Mouse (Mus musculus) stomach, postnatal 0 days (tissue): Measurements from ENCODE around the gene Prune2. TPM values are rescaled to one million over a fixed set of nuclear protein-coding genes. Genes with fewer than 3 reads are reported as not detected.

Source experiments
- ATAC-seq: fragments of 200-750 bp; cut with Nextera tagmentation; 2 replicates; pipeline ENCODE4 v1.8.0; 2017; ENCODE audit not compliant: low FRiP score, low TSS enrichment
- DNase-seq: peaks from one replicate; pipeline ENCODE4 v3.0.0-alpha.2; 2016; ENCODE audit warnings: low spot score
- H3K27ac ChIP-seq: fragments of 300-500 bp; sonication (generic); replicated peaks from 2 replicates; pipeline ENCODE4 v1.5.1; 2014; ENCODE audit warnings: mild to moderate bottlenecking, control low read depth
- H3K27me3 ChIP-seq: fragments of 300-500 bp; sonication (generic); 2 replicates; pipeline ENCODE4 v1.6.1; 2014; ENCODE audit warnings: low read length; ENCODE audit not compliant: control insufficient read depth, insufficient read depth
- H3K36me3 ChIP-seq: fragments of 300-500 bp; sonication (generic); 2 replicates; pipeline ENCODE4 v1.6.1; 2014; ENCODE audit warnings: low read length, mixed read lengths; ENCODE audit not compliant: control insufficient read depth, insufficient read depth
- H3K4me1 ChIP-seq: fragments of 300-500 bp; sonication (generic); replicated peaks from 2 replicates; pipeline ENCODE4 v1.6.1; 2014; ENCODE audit warnings: antibody characterized with exemption; ENCODE audit not compliant: control insufficient read depth, insufficient read depth
- H3K4me2 ChIP-seq: fragments of 300-500 bp; sonication (generic); replicated peaks from 2 replicates; pipeline ENCODE4 v1.6.1; 2014; ENCODE audit warnings: low read depth, mild to moderate bottlenecking, control low read depth, moderate library complexity
- H3K4me3 ChIP-seq: fragments of 300-500 bp; sonication (generic); 2 replicates; pipeline ENCODE4 v1.5.1; 2014; ENCODE audit warnings: low read depth, low read length, control low read depth
- H3K9ac ChIP-seq: fragments of 300-500 bp; sonication (generic); 2 replicates; pipeline ENCODE4 v1.6.1; 2014; ENCODE audit warnings: mild to moderate bottlenecking, low read length, control low read depth, mixed read lengths
- H3K9me3 ChIP-seq: fragments of 300-500 bp; sonication (generic); 2 replicates; pipeline ENCODE4 v1.6.1; 2016; ENCODE audit warnings: low read length; ENCODE audit not compliant: control insufficient read depth
- CTCF ChIP-seq: IDR thresholded peaks from 2 replicates; pipeline ENCODE4 v1.5.1; 2016; ENCODE audit warnings: antibody characterized with exemption, low read depth, mild to moderate bottlenecking, moderate library complexity
- EP300 ChIP-seq: optimal IDR thresholded peaks from 2 replicates; pipeline ENCODE3; 2016; ENCODE audit warnings: antibody characterized with exemption
- WGBS: fragments of 180-500 bp; shearing (Covaris S2); extraction: QIAGEN DNeasy Blood & Tissue Kit; methylation state at CpG from one replicate; pipeline ENCODE4 v1.1.7; 2014; 5-methylcytosine and 5-hydroxymethylcytosine counted together
- polyA plus RNA-seq: library from polyadenylated mRNA; unstranded; fragments of >200 nt; fragmentation: Nextera tagmentation; extraction: Ambion mirVana; gene quantifications from 2 replicates; pipeline ENCODE4 v1.2.1, GENCODE M21; 2015

The Prune2 gene
- 1.9 and 2.0 TPM in 2 replicates for polyA plus RNA-seq

- H3K4me2 ChIP-seq: peak within 1 kb of the TSS; percentile 62
- no peaks in the 10 kb centered on the region for H3K9me3 ChIP-seq
- DNase-seq (peak; percentile 84), ATAC-seq (peak; percentile 94)
- under 1% methylated on average over 36 of the region's 36 CpGs for WGBS
- no peaks in the 10 kb centered on the region for H3K36me3 ChIP-seq
- H3K9ac ChIP-seq: 0 out of 2 replicates have a peak within 1 kb of the TSS, but pooled peaks have one; percentile 27
- no peak within 1 kb of the TSS for H3K27ac ChIP-seq
- H3K4me3 ChIP-seq: peak within 1 kb of the TSS; percentile 35
- no peak for TF ChIP-seq CTCF
- no peak for TF ChIP-seq EP300
- peaks cover 4% of the 10 kb centered on the region for H3K4me1 ChIP-seq
- no peaks in the 10 kb centered on the region for H3K27me3 ChIP-seq
These were observed at the start of gene Prune2 for GRCm38 (mm10) chr19:16955613-16956271. Gene Prune2 (plus strand): TSS chr19:16956118.

GRCm38 (mm10) chr19:16911507-16911906 is 44.4 kb upstream of the Prune2 start:
- Histone ChIP-seq H3K27ac (no peak overlapping the region), H3K27me3 (no peaks in the 10 kb centered on the region), H3K4me1 (no peaks in the 10 kb centered on the region), H3K4me2 (no peak overlapping the region), H3K36me3 (no peaks in the 10 kb centered on the region), H3K9ac (no peak overlapping the region), H3K9me3 (no peaks in the 10 kb centered on the region), H3K4me3 (no peak overlapping the region)
- 82% methylated on average over 5 of the region's 5 CpGs for WGBS
- TF ChIP-seq EP300 (no peak), CTCF (no peak)
- DNase-seq: no peak
- ATAC-seq: no peak

GRCm38 (mm10) chr19:16924516-16924915 is 31.4 kb upstream of the Prune2 start:
- no peak overlapping the region for H3K27ac ChIP-seq
- H3K27me3 ChIP-seq: no peaks in the 10 kb centered on the region
- no peak overlapping the region for H3K4me2 ChIP-seq
- H3K4me3 ChIP-seq: no peak overlapping the region
- ATAC-seq: no peak
- no peak for DNase-seq
- no peak overlapping the region for H3K9ac ChIP-seq
- H3K4me1 ChIP-seq: no peaks in the 10 kb centered on the region
- TF ChIP-seq EP300: no peak
- no peak for TF ChIP-seq CTCF
- H3K9me3 ChIP-seq: no peaks in the 10 kb centered on the region
- 59% methylated on average over 4 of the region's 4 CpGs for WGBS
- H3K36me3 ChIP-seq: no peaks in the 10 kb centered on the region

GRCm38 (mm10) chr19:16934664-16935063 is 21.3 kb upstream of the Prune2 start:
- 73% methylated on average over 8 of the region's 8 CpGs for WGBS
- no peaks in the 10 kb centered on the region for H3K9me3 ChIP-seq
- no peak overlapping the region for H3K9ac ChIP-seq
- no peaks in the 10 kb centered on the region for H3K4me1 ChIP-seq
- no peaks in the 10 kb centered on the region for H3K27me3 ChIP-seq
- H3K36me3 ChIP-seq: no peaks in the 10 kb centered on the region
- H3K4me2 ChIP-seq: no peak overlapping the region
- no peak for TF ChIP-seq CTCF
- TF ChIP-seq EP300: no peak
- H3K27ac ChIP-seq: no peak overlapping the region
- no peak for ATAC-seq
- no peak overlapping the region for H3K4me3 ChIP-seq
- DNase-seq: no peak

GRCm38 (mm10) chr19:16948794-16949313 is 7.1 kb upstream of the Prune2 start:
- WGBS: 73% methylated on average over 2 of the region's 2 CpGs
- no peak overlapping the region for H3K4me3 ChIP-seq
- H3K9ac ChIP-seq: no peak overlapping the region
- H3K9me3 ChIP-seq: no peaks in the 10 kb centered on the region
- no peaks in the 10 kb centered on the region for H3K36me3 ChIP-seq
- TF ChIP-seq EP300 (no peak), CTCF (no peak)
- no peak overlapping the region for H3K27ac ChIP-seq
- DNase-seq (no peak), ATAC-seq (no peak)
- H3K4me1 ChIP-seq: no peaks in the 10 kb centered on the region
- H3K4me2 ChIP-seq: no peak overlapping the region
- no peaks in the 10 kb centered on the region for H3K27me3 ChIP-seq

- ATAC-seq (no peak), DNase-seq (no peak)
- Histone ChIP-seq H3K36me3 (no peaks in the 10 kb centered on the region), H3K4me2 (no peak overlapping the region), H3K27me3 (no peaks in the 10 kb centered on the region), H3K27ac (no peak overlapping the region), H3K4me1 (no peaks in the 10 kb centered on the region), H3K9me3 (no peaks in the 10 kb centered on the region), H3K4me3 (no peak overlapping the region), H3K9ac (no peak overlapping the region)
- 76% methylated on average over 2 of the region's 2 CpGs for WGBS
- TF ChIP-seq CTCF (no peak), EP300 (no peak)
These were observed 6.6 kb upstream of the Prune2 start for GRCm38 (mm10) chr19:16949341-16949740.
